Mouse (Mus musculus) cerebellum, adult 2 months (tissue): ENCODE measurements around the gene Tagap1.
"Not testable (repeated sequence)": the region's sequence is repeated elsewhere in the genome, so short reads cannot be mapped to it uniquely, and the experiment has no call there.

Experiments used
- CTCF ChIP-seq: fragments of 200-500 bp; IDR thresholded peaks from 2 replicates; pipeline ENCODE4 v1.5.1; 2011; ENCODE audit warnings: low read depth, mild to moderate bottlenecking, control low read depth, low read length, moderate library complexity, borderline replicate concordance; ENCODE audit not compliant: insufficient read depth
- POLR2A ChIP-seq: fragments of 200-500 bp; IDR thresholded peaks from 2 replicates; pipeline ENCODE4 v1.6.1; 2011; ENCODE audit warnings: low read length, control low read depth, borderline replicate concordance; ENCODE audit not compliant: insufficient read depth

- not testable (repeated sequence) for TF ChIP-seq POLR2A, CTCF
Observed at GRCm38 (mm10) chr17:6919388-6919787, 41.6 kb downstream of the Tagap1 start.
